Mouse (Mus musculus) stomach, embryonic 16.5 days (tissue): Measurements from ENCODE around the gene BC025920. TPM values are rescaled to one million over a fixed set of nuclear protein-coding genes. Genes with fewer than 3 reads are reported as not detected.
"Not testable (repeated sequence)": the region's sequence is repeated elsewhere in the genome, so short reads cannot be mapped to it uniquely, and the experiment has no call there.

Experiments used
- ATAC-seq: fragments of 200-750 bp; cut with Nextera tagmentation; 2 replicates; pipeline ENCODE4 v1.8.0; 2017; ENCODE audit warnings: moderate number of reproducible peaks, moderate TSS enrichment; ENCODE audit not compliant: insufficient read depth, low FRiP score
- H3K27ac ChIP-seq: fragments of 300-500 bp; sonication (generic); 2 replicates; pipeline ENCODE4 v1.5.1; 2014; ENCODE audit warnings: low read length
- H3K27me3 ChIP-seq: fragments of 300-500 bp; sonication (generic); 2 replicates; pipeline ENCODE4 v1.6.1; 2014; ENCODE audit warnings: low read length, control low read depth, mixed read lengths; ENCODE audit not compliant: control insufficient read depth, insufficient read depth
- H3K36me3 ChIP-seq: fragments of 300-500 bp; sonication (generic); 2 replicates; pipeline ENCODE4 v1.6.1; 2014; ENCODE audit warnings: low read length; ENCODE audit not compliant: control insufficient read depth, insufficient read depth
- H3K4me1 ChIP-seq: fragments of 300-500 bp; sonication (generic); 2 replicates; pipeline ENCODE4 v1.6.1; 2014; ENCODE audit warnings: low read length, control low read depth, mixed read lengths; ENCODE audit not compliant: control insufficient read depth, insufficient read depth
- H3K4me2 ChIP-seq: fragments of 300-500 bp; sonication (generic); 2 replicates; pipeline ENCODE4 v1.6.1; 2014; ENCODE audit warnings: low read depth, low read length, mixed read lengths
- H3K4me3 ChIP-seq: fragments of 300-500 bp; sonication (generic); replicated peaks from 2 replicates; pipeline ENCODE4 v1.5.1; 2014; ENCODE audit warnings: mild to moderate bottlenecking, low read length
- H3K9ac ChIP-seq: fragments of 300-500 bp; sonication (generic); 2 replicates; pipeline ENCODE4 v1.6.1; 2014; ENCODE audit warnings: low read length
- H3K9me3 ChIP-seq: fragments of 300-500 bp; sonication (generic); replicated peaks from 2 replicates; pipeline ENCODE4 v1.6.1; 2016; ENCODE audit warnings: low read length, control low read depth; ENCODE audit not compliant: control insufficient read depth
- WGBS: fragments of 180-500 bp; shearing (Covaris S2); extraction: QIAGEN DNeasy Blood & Tissue Kit; methylation state at CpG from one replicate; pipeline ENCODE4 v1.1.7; 2014; 5-methylcytosine and 5-hydroxymethylcytosine counted together
- polyA plus RNA-seq: library from polyadenylated mRNA; unstranded; fragments of >200 nt; fragmentation: Nextera tagmentation; extraction: Ambion mirVana; gene quantifications from 2 replicates; pipeline ENCODE4 v1.2.1, GENCODE M21; 2015

Gene BC025920
- polyA plus RNA-seq, 1 experiment from 2014 or later: 0.46 TPM

GRCm38 (mm10) chr10:81642648-81643448 is 36.8 kb downstream of the BC025920 start:
- peak overlapping the region; percentile 91 for H3K4me2 ChIP-seq
- H3K36me3 ChIP-seq: no peaks in the 10 kb centered on the region
- ATAC-seq: no peak; the same call in 1 of the 2 replicates
- H3K27me3 ChIP-seq: no peaks in the 10 kb centered on the region
- H3K4me3 ChIP-seq: peak overlapping the region; percentile 84
- 17% methylated on average over 24 of the region's 24 CpGs for WGBS
- H3K4me1 ChIP-seq: peaks cover 17% of the 10 kb centered on the region
- peak overlapping the region; percentile 98 for H3K9ac ChIP-seq
- H3K27ac ChIP-seq: peak overlapping the region; percentile 98
- no peaks in the 10 kb centered on the region for H3K9me3 ChIP-seq

GRCm38 (mm10) chr10:81643449-81644055 is 37.5 kb downstream of the BC025920 start:
- peak overlapping the region; percentile 84 for H3K4me3 ChIP-seq
- under 1% methylated on average over 75 of the region's 75 CpGs for WGBS

GRCm38 (mm10) chr10:81644162-81644561 is 38.1 kb downstream of the BC025920 start:
- Histone ChIP-seq H3K4me1 (peaks cover 17% of the 10 kb centered on the region), H3K27ac (peak overlapping the region; percentile 98), H3K27me3 (no peaks in the 10 kb centered on the region), H3K4me3 (peak overlapping the region; percentile 84), H3K36me3 (no peaks in the 10 kb centered on the region), H3K9me3 (no peaks in the 10 kb centered on the region), H3K9ac (peak overlapping the region; percentile 98), H3K4me2 (peak overlapping the region; percentile 91)
- WGBS: 52% methylated on average over 2 of the region's 2 CpGs
- ATAC-seq: no peak

More at GRCm38 (mm10) chr10:81643449-81644055, 37.5 kb downstream of the BC025920 start:
- Histone ChIP-seq H3K9me3 (no peaks in the 10 kb centered on the region), H3K27ac (peak overlapping the region; percentile 98), H3K27me3 (no peaks in the 10 kb centered on the region), H3K4me2 (peak overlapping the region; percentile 91), H3K36me3 (no peaks in the 10 kb centered on the region), H3K9ac (peak overlapping the region; percentile 98), H3K4me1 (peaks cover 17% of the 10 kb centered on the region)
- ATAC-seq: peak; percentile 92

GRCm38 (mm10) chr10:81644716-81645115 is 38.6 kb downstream of the BC025920 start:
- Histone ChIP-seq H3K4me3 (no peak overlapping the region), H3K36me3 (no peaks in the 10 kb centered on the region), H3K27me3 (no peaks in the 10 kb centered on the region), H3K9ac (no peak overlapping the region), H3K27ac (no peak overlapping the region), H3K9me3 (no peaks in the 10 kb centered on the region), H3K4me1 (peaks cover 17% of the 10 kb centered on the region), H3K4me2 (no peak overlapping the region)
- no peak for ATAC-seq
- WGBS: 91% methylated on average over 18 of the region's 18 CpGs

- H3K27ac ChIP-seq: no peak overlapping the region
- no peak for ATAC-seq
- no peak overlapping the region for H3K4me3 ChIP-seq
- H3K4me2 ChIP-seq: no peak overlapping the region
- no peaks in the 10 kb centered on the region for H3K9me3 ChIP-seq
- H3K27me3 ChIP-seq: no peaks in the 10 kb centered on the region
- WGBS: 92% methylated on average over 4 of the region's 4 CpGs
- no peak overlapping the region for H3K9ac ChIP-seq
- 0 out of 2 replicates have a peak, but pooled peaks cover 3% of the 10 kb centered on the region for H3K36me3 ChIP-seq
- peaks cover 17% of the 10 kb centered on the region for H3K4me1 ChIP-seq
Observed at GRCm38 (mm10) chr10:81645391-81645790, 39.3 kb downstream of the BC025920 start.

DNA sequence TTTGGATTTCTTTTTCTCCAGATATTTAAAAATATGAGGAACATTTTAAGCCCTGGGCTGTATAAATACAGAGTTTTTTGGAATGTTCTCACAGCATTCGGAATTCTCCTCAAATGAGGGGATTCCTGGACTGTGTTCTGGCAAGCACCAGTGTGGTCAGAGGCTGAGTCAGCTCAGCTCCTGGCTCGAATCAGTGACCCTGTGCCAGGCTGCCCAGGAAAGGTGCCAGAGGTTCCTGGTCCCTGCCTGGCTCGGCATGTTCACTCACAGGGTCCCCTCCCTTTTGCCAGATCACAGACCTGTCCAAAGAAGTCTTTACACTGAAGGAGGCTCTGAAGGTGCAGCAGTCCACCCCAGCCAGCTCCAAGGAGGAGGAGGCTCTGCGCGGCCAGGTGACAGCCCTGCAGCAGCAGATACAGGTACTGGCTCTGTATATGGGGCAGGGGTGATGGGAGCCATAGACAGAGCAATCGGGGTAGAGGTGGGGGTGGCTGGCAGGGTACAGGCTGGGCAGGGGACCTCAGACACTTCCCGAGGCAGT is 40.0 kb downstream of the BC025920 start:
- Histone ChIP-seq H3K27me3 (no peaks in the 10 kb centered on the region), H3K36me3 (0 out of 2 replicates have a peak, but pooled peaks cover 4% of the 10 kb centered on the region)
- no peak for ATAC-seq

GRCm38 (mm10) chr10:81648803-81649775 is 43.0 kb downstream of the BC025920 start, which contains the start of gene Gm10778:
TSS of gene Gm10778 (plus strand) at chr10:81649059.
- not testable (repeated sequence) for H3K36me3 ChIP-seq, H3K4me1 ChIP-seq, H3K27me3 ChIP-seq, H3K9me3 ChIP-seq
- 1% methylated on average over 34 of the region's 52 CpGs for WGBS
- Histone ChIP-seq H3K4me3 (peak within 1 kb of the TSS; percentile 56), H3K27ac (peak within 1 kb of the TSS; percentile 73; the same call in 1 of the 2 replicates), H3K4me2 (peak within 1 kb of the TSS; percentile 67), H3K9ac (peak within 1 kb of the TSS; percentile 76)
- ATAC-seq: peak; percentile 94

More for the DNA sequence above, 40.0 kb downstream of the BC025920 start:
- H3K9me3 ChIP-seq: no peaks in the 10 kb centered on the region
- H3K4me3 ChIP-seq: no peak overlapping the region
- H3K27ac ChIP-seq: no peak overlapping the region
- peaks cover 17% of the 10 kb centered on the region for H3K4me1 ChIP-seq
- 89% methylated on average over 7 of the region's 7 CpGs for WGBS
- H3K9ac ChIP-seq: no peak overlapping the region
- H3K4me2 ChIP-seq: no peak overlapping the region

GRCm38 (mm10) chr10:81655178-81655577 is 49.1 kb downstream of the BC025920 start:
- Histone ChIP-seq H3K4me3 (no peak overlapping the region), H3K9ac (no peak overlapping the region), H3K9me3 (peaks cover 39% of the 10 kb centered on the region), H3K4me2 (no peak overlapping the region), H3K27me3 (no peaks in the 10 kb centered on the region), H3K4me1 (no peaks in the 10 kb centered on the region), H3K27ac (no peak overlapping the region), H3K36me3 (peaks cover 26% of the 10 kb centered on the region)
- 95% methylated on average over 10 of the region's 10 CpGs for WGBS
- no peak for ATAC-seq
